Mouse (Mus musculus) neural tube, embryonic 11.5 days (tissue): Measurements from ENCODE around the gene Pogz. TPM values are rescaled to one million over a fixed set of nuclear protein-coding genes. Genes with fewer than 3 reads are reported as not detected.
"Not testable (repeated sequence)": the region's sequence is repeated elsewhere in the genome, so short reads cannot be mapped to it uniquely, and the experiment has no call there.

Experiments used
- ATAC-seq: fragments of 200-750 bp; cut with Nextera tagmentation; 2 replicates; pipeline ENCODE4 v1.8.0; 2017; ENCODE audit warnings: moderate number of reproducible peaks, mild to moderate bottlenecking, moderate TSS enrichment, moderate library complexity; ENCODE audit not compliant: insufficient read depth, low FRiP score, low TSS enrichment
- DNase-seq: peaks from one replicate; pipeline ENCODE4 v3.0.0-alpha.2; 2015; ENCODE audit warnings: low spot score
- H3K27ac ChIP-seq: fragments of 300-500 bp; sonication (generic); 2 replicates; pipeline ENCODE4 v1.5.1; 2014; ENCODE audit warnings: low read depth, mild to moderate bottlenecking, low read length
- H3K27me3 ChIP-seq: fragments of 300-500 bp; sonication (generic); 2 replicates; pipeline ENCODE4 v1.6.1; 2014; ENCODE audit warnings: mild to moderate bottlenecking, low read length, mixed read lengths; ENCODE audit not compliant: control insufficient read depth, insufficient read depth
- H3K36me3 ChIP-seq: fragments of 300-500 bp; sonication (generic); 2 replicates; pipeline ENCODE4 v1.6.1; 2014; ENCODE audit warnings: mild to moderate bottlenecking, low read length, moderate library complexity, mixed read lengths; ENCODE audit not compliant: control insufficient read depth, insufficient read depth
- H3K4me1 ChIP-seq: fragments of 300-500 bp; sonication (generic); 2 replicates; pipeline ENCODE4 v1.6.1; 2014; ENCODE audit warnings: low read length, mixed read lengths; ENCODE audit not compliant: control insufficient read depth, insufficient read depth
- H3K4me2 ChIP-seq: fragments of 300-500 bp; sonication (generic); 2 replicates; pipeline ENCODE4 v1.6.1; 2014; ENCODE audit warnings: low read depth, mild to moderate bottlenecking, moderate library complexity
- H3K4me3 ChIP-seq: fragments of 300-500 bp; sonication (generic); 2 replicates; pipeline ENCODE4 v1.5.1; 2014; ENCODE audit warnings: low read depth, low read length
- H3K9ac ChIP-seq: fragments of 300-500 bp; sonication (generic); 2 replicates; pipeline ENCODE4 v1.6.1; 2014; ENCODE audit warnings: mild to moderate bottlenecking, low read length
- H3K9me3 ChIP-seq: fragments of 300-500 bp; sonication (generic); 2 replicates; pipeline ENCODE4 v1.6.1; 2016; ENCODE audit warnings: low read length; ENCODE audit not compliant: control insufficient read depth
- WGBS: fragments of 180-500 bp; shearing (Covaris S2); extraction: QIAGEN DNeasy Blood & Tissue Kit; methylation state at CpG from one replicate; pipeline ENCODE4 v1.1.7; 2014; 5-methylcytosine and 5-hydroxymethylcytosine counted together
- polyA plus RNA-seq: library from polyadenylated mRNA; unstranded; fragments of >200 nt; fragmentation: Nextera tagmentation; extraction: Ambion mirVana; gene quantifications from 2 replicates; pipeline ENCODE4 v1.2.1, GENCODE M21; 2014

The Pogz gene
- polyA plus RNA-seq, 1 experiment from 2014 or later: 23.6 TPM

DNA sequence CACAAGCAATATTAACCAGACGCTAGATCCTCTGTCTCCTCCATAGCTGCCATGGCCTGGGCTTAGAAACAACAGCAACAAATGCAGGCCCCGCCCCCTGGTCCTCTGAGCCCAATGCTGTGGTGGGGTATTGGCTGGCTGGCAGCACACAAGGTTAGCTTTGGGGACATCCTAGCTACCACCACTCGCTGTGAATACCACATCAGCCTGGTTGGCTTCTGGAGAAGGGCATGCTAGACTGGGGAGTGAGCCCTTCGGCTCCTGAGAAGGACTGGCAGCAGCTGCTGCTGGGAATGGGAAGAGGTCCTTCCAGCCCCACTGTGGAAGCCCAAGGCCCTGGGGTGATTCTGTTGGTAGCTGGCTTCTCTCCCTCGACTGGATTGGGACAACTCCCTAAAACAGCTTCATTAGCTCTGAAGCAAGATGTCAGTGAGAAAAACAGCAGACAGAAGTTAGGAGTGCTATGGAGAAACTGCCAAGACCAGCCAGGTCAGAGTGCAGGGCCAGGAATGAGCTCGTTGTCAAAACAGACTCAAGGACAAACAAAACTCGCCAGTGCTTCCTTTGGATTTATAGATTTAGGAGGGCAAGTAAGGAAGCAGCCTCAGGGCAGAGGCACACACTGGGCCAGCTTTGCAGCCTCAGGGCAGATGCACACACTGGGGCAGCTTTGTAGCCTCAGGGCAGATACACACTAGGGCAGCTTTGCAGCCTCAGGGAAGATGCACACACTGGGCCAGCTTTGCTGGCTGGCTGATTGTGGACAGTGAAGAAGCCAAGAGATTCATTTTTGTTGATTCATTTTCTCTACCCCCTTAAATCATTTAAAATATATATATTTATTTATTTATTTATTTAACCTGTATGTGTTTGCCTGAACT is 93.3 kb downstream of the Pogz start:
- 47% methylated on average over 7 of the region's 7 CpGs for WGBS
- not testable (repeated sequence) for H3K36me3 ChIP-seq, H3K9me3 ChIP-seq, H3K4me1 ChIP-seq, H3K9ac ChIP-seq, H3K27ac ChIP-seq, ATAC-seq, DNase-seq, H3K4me3 ChIP-seq, H3K27me3 ChIP-seq, H3K4me2 ChIP-seq

DNA sequence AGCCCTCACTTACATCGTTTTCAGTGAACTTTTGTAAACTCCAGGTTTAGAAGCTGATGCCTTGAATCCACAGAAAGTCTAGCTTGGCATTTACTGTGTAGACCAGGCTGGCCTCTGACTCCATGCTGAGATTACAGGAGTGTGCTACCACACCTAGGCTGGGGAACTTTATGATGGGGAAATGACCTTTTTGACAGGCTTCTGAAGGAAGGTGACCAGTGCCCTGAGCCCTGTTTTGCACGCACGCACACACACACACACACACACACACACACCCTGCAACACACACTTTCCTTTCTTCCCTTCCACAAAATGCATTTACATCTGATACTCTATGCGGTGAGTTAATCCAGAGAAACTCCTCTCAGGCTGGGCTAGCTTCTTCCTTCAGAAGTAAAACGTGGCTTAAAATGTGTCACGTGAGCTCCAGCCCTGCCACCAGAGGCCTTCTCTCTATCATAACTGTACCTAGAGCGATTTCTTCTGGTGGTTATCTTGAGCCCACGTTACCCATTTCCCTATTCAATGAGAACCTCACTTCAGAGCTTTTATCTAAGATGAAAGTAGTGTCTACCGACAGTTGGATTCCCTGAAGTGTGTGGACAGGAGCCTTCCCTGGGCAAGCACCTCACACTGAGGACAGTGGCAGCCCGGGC is 94.2 kb downstream of the Pogz start:
- WGBS: 86% methylated on average over 10 of the region's 10 CpGs
- not testable (repeated sequence) for H3K27me3 ChIP-seq, H3K4me2 ChIP-seq, H3K27ac ChIP-seq, H3K9me3 ChIP-seq, ATAC-seq, H3K4me3 ChIP-seq, H3K36me3 ChIP-seq, H3K4me1 ChIP-seq, DNase-seq, H3K9ac ChIP-seq

Other genes with a start within 250 kb of the Pogz start
- not detected in 2 replicates for gene Gm10972, start 194.5 kb upstream of the Pogz start, polyA plus RNA-seq
- gene Tuft1, start 178.7 kb upstream of the Pogz start, polyA plus RNA-seq: 3.4 and 3.6 TPM in 2 replicates
- gene Selenbp2, start 144.0 kb upstream of the Pogz start, polyA plus RNA-seq: not detected in 2 replicates
- gene Cgn, start 51.1 kb upstream of the Pogz start, polyA plus RNA-seq: 2.5 and 3.0 TPM in 2 replicates
- 375 and 398 TPM in 2 replicates for gene Psmb4, start 49.4 kb downstream of the Pogz start, polyA plus RNA-seq
- 6.2 and 7.8 TPM in 2 replicates for gene Selenbp1, start 95.5 kb downstream of the Pogz start, polyA plus RNA-seq
- gene Rfx5, start 116.5 kb downstream of the Pogz start, polyA plus RNA-seq: 7.1 and 7.2 TPM in 2 replicates
- 24.8 and 27.0 TPM in 2 replicates for gene Pi4kb, start 137.2 kb downstream of the Pogz start, polyA plus RNA-seq
- 27.6 and 32.8 TPM in 2 replicates for gene Zfp687, start 177.9 kb downstream of the Pogz start, polyA plus RNA-seq
- 315 and 321 TPM in 2 replicates for gene Psmd4, start 205.0 kb downstream of the Pogz start, polyA plus RNA-seq